12 mouse cellular contexts compared by ENCODE assay signal in genomic region chr11:120518558-120518957, GRCm38 (mm10). TPM values are rescaled to one million over a fixed set of nuclear protein-coding genes. Genes with fewer than 3 reads are reported as not detected.
DNase-seq lines count a peak whose midpoint lies in the region; ATAC-seq lines count a peak whose summit lies in the region.
"Had no signal": no experiment of that assay in that cellular context is flagged by ENCODE, and none has a peak within 500 bp of the region (broad histone marks: within the 10 kb centered on the region; RNA-seq: fewer than 3 reads in every experiment).

No protein-coding gene starts in this region.

- no peaks in the 10 kb centered on the region for H3K36me3 ChIP-seq in lung, embryonic 15.5 days
- no peaks in the 10 kb centered on the region for H3K36me3 ChIP-seq in liver, embryonic 12.5 days
- no peaks in the 10 kb centered on the region for H3K36me3 ChIP-seq in stomach, embryonic 16.5 days (ENCODE audit: control insufficient read depth, insufficient read depth, low read length)
- H3K36me3 ChIP-seq: kidney, embryonic 15.5 days had no signal

- H3K4me3 ChIP-seq in lung, embryonic 15.5 days: no peak overlapping the region
- no peak overlapping the region for H3K4me3 ChIP-seq in liver, embryonic 12.5 days
- no peak overlapping the region for H3K4me3 ChIP-seq in stomach, embryonic 16.5 days (replicated peaks; ENCODE audit: low read length)
- H3K4me3 ChIP-seq: kidney, embryonic 15.5 days had no signal

- intact Hi-C loops in left cerebral cortex, postnatal 10 days (cut with DNase I): loop anchor here (2.0 kb wide), 1 partner anchor 54 kb away; the partner anchor contains the start of gene P4hb

- WGBS in lung, embryonic 15.5 days: 48% methylated on average over 6 of the region's 6 CpGs
- WGBS in liver, embryonic 12.5 days (ENCODE audit: insufficient replicate concordance): 63% methylated on average over 6 of the region's 6 CpGs
- WGBS in stomach, embryonic 16.5 days: 32% methylated on average over 6 of the region's 6 CpGs

- H3K27me3 ChIP-seq in lung, embryonic 15.5 days: no peaks in the 10 kb centered on the region
- 0 out of 2 replicates have a peak, but pooled peaks cover 4% of the 10 kb centered on the region for H3K27me3 ChIP-seq in liver, embryonic 12.5 days (replicated peaks)
- no peaks in the 10 kb centered on the region for H3K27me3 ChIP-seq in stomach, embryonic 16.5 days (ENCODE audit: control insufficient read depth, insufficient read depth, low read length)
- H3K27me3 ChIP-seq: kidney, embryonic 15.5 days had no signal

- no peak for ATAC-seq in lung, embryonic 15.5 days (ENCODE audit: borderline replicate concordance, extremely low read depth, low FRiP score, low TSS enrichment)
- peak; percentile 25; the same call in 1 of the 2 replicates for ATAC-seq in liver, embryonic 12.5 days
- ATAC-seq in stomach, embryonic 16.5 days (ENCODE audit: insufficient read depth, low FRiP score): peak; percentile 70
- ATAC-seq: activated CD4-positive, CD25-positive, alpha-beta regulatory T cell, adult 4 months had no signal

- H3K9ac ChIP-seq in lung, embryonic 15.5 days: no peak overlapping the region
- H3K9ac ChIP-seq in liver, embryonic 12.5 days: no peak overlapping the region
- peak overlapping the region; percentile 16; the same call in 1 of the 2 replicates for H3K9ac ChIP-seq in stomach, embryonic 16.5 days (ENCODE audit: low read length)
- H3K9ac ChIP-seq: kidney, embryonic 15.5 days had no signal

- H3K9me3 ChIP-seq in lung, embryonic 15.5 days: no peaks in the 10 kb centered on the region
- H3K9me3 ChIP-seq in liver, embryonic 12.5 days (replicated peaks): no peaks in the 10 kb centered on the region
- H3K9me3 ChIP-seq in stomach, embryonic 16.5 days (replicated peaks; ENCODE audit: control insufficient read depth, low read length): no peaks in the 10 kb centered on the region
- H3K9me3 ChIP-seq: kidney, embryonic 15.5 days had no signal

- peaks cover 20% of the 10 kb centered on the region for H3K4me1 ChIP-seq in lung, embryonic 15.5 days
- H3K4me1 ChIP-seq in liver, embryonic 12.5 days: peaks cover 38% of the 10 kb centered on the region
- H3K4me1 ChIP-seq in stomach, embryonic 16.5 days (ENCODE audit: control insufficient read depth, insufficient read depth, low read length): peaks cover 11% of the 10 kb centered on the region

- peak overlapping the region; percentile 53 for H3K27ac ChIP-seq in lung, embryonic 15.5 days
- no peak overlapping the region; the same call in 1 of the 2 replicates for H3K27ac ChIP-seq in liver, embryonic 12.5 days
- H3K27ac ChIP-seq in stomach, embryonic 16.5 days (ENCODE audit: low read length): peak overlapping the region; percentile 70

- no peak for DNase-seq in lung, postnatal 25 days (ENCODE audit: low spot score)
- DNase-seq in c-Kit-positive CD71-positive TER-119-positive erythroid progenitor cells, embryonic 14.5 days (ENCODE audit: low spot score): peak; percentile 73
- DNase-seq in spleen, adult 18-20 months: no peak
- DNase-seq in left cerebral cortex, postnatal 10 days (ENCODE audit: extremely low spot score in 1 of 2, low spot score in 2 of 2): no peak

- H3K4me2 ChIP-seq in lung, embryonic 15.5 days: no peak overlapping the region
- no peak overlapping the region for H3K4me2 ChIP-seq in liver, embryonic 12.5 days
- H3K4me2 ChIP-seq in stomach, embryonic 16.5 days (ENCODE audit: low read depth, low read length): 0 out of 2 replicates have a peak overlapping the region, but pooled peaks have one; percentile 2
- H3K4me2 ChIP-seq: kidney, embryonic 15.5 days had no signal

RNA-seq across cellular contexts. Expression of gene Gcgr, which starts 11.9 kb away (rescaled TPM):
- 0.91 and 1.1 TPM in 2 replicates for polyA plus RNA-seq in lung, embryonic 15.5 days (2015; fragmentation: Nextera tagmentation; extraction: Ambion mirVana)
- 8.5 and 9.6 TPM in 2 replicates for polyA plus RNA-seq in liver, embryonic 12.5 days (2016; fragmentation: Nextera tagmentation; extraction: Ambion mirVana)
- 2.2 and 3.0 TPM in 2 replicates for polyA plus RNA-seq in stomach, embryonic 16.5 days (2015; fragmentation: Nextera tagmentation; extraction: Ambion mirVana)
- under 1 TPM in 1 of 2 experiments, not detected in 1; 0.26 TPM for total RNA-seq in left cerebral cortex, postnatal 10 days (2021)
- total RNA-seq: hematopoietic stem cell, adult 5-6 weeks had no signal
- polyA plus RNA-seq: activated CD4-positive, CD25-positive, alpha-beta regulatory T cell, adult 4 months had no signal

RNA-seq across cellular contexts. Expression of gene Slc25a10, which starts 26.9 kb away (rescaled TPM):
- polyA plus RNA-seq in lung, embryonic 15.5 days (2015; fragmentation: Nextera tagmentation; extraction: Ambion mirVana): 67.5 and 70.9 TPM in 2 replicates
- 47.0 and 54.9 TPM in 2 replicates for polyA plus RNA-seq in liver, embryonic 12.5 days (2016; fragmentation: Nextera tagmentation; extraction: Ambion mirVana)
- polyA plus RNA-seq in stomach, embryonic 16.5 days (2015; fragmentation: Nextera tagmentation; extraction: Ambion mirVana): 73.9 and 75.8 TPM in 2 replicates
- 10 to 100 TPM; 23.4 to 26.6 TPM for total RNA-seq in left cerebral cortex, postnatal 10 days (2021)

RNA-seq across cellular contexts. Expression of gene Mcrip1, which starts 31.0 kb away (rescaled TPM):
- 205 and 209 TPM in 2 replicates for polyA plus RNA-seq in lung, embryonic 15.5 days (2015; fragmentation: Nextera tagmentation; extraction: Ambion mirVana)
- polyA plus RNA-seq in liver, embryonic 12.5 days (2016; fragmentation: Nextera tagmentation; extraction: Ambion mirVana): 60.4 and 61.8 TPM in 2 replicates
- 152 and 171 TPM in 2 replicates for polyA plus RNA-seq in stomach, embryonic 16.5 days (2015; fragmentation: Nextera tagmentation; extraction: Ambion mirVana)
- total RNA-seq in left cerebral cortex, postnatal 10 days (2021): 100 to 1,000 TPM; 103 to 110 TPM

RNA-seq across cellular contexts. Expression of gene Ppp1r27, which starts 32.4 kb away (rescaled TPM):
- 0.65 and 1.7 TPM in 2 replicates for polyA plus RNA-seq in lung, embryonic 15.5 days (2015; fragmentation: Nextera tagmentation; extraction: Ambion mirVana)
- polyA plus RNA-seq in liver, embryonic 12.5 days (2016; fragmentation: Nextera tagmentation; extraction: Ambion mirVana): not detected in 2 replicates
- polyA plus RNA-seq in stomach, embryonic 16.5 days (2015; fragmentation: Nextera tagmentation; extraction: Ambion mirVana): 2.9 TPM in 1 of 2 replicates, not detected in the other
- total RNA-seq in left cerebral cortex, postnatal 10 days (2021): not detected
- total RNA-seq: hematopoietic stem cell, adult 5-6 weeks; layer of hippocampus, postnatal 36 days had no signal
- polyA plus RNA-seq: activated CD4-positive, CD25-positive, alpha-beta regulatory T cell, adult 4 months; cortical plate, adult 2 months had no signal

RNA-seq across cellular contexts. Expression of gene Mrpl12, which starts 34.1 kb away (rescaled TPM):
- 125 and 133 TPM in 2 replicates for polyA plus RNA-seq in lung, embryonic 15.5 days (2015; fragmentation: Nextera tagmentation; extraction: Ambion mirVana)
- 161 and 166 TPM in 2 replicates for polyA plus RNA-seq in liver, embryonic 12.5 days (2016; fragmentation: Nextera tagmentation; extraction: Ambion mirVana)
- polyA plus RNA-seq in stomach, embryonic 16.5 days (2015; fragmentation: Nextera tagmentation; extraction: Ambion mirVana): 140 and 145 TPM in 2 replicates
- 10 to 100 TPM; 76.6 to 79.1 TPM for total RNA-seq in left cerebral cortex, postnatal 10 days (2021)
